Mouse (Mus musculus): ENCODE data around the gene Cmtm2b. TPM values are rescaled to one million over a fixed set of nuclear protein-coding genes. Genes with fewer than 3 reads are reported as not detected.

Gene Cmtm2b
- polyA plus RNA-seq, 1 experiment from 2014 or later = not detected

DNA sequence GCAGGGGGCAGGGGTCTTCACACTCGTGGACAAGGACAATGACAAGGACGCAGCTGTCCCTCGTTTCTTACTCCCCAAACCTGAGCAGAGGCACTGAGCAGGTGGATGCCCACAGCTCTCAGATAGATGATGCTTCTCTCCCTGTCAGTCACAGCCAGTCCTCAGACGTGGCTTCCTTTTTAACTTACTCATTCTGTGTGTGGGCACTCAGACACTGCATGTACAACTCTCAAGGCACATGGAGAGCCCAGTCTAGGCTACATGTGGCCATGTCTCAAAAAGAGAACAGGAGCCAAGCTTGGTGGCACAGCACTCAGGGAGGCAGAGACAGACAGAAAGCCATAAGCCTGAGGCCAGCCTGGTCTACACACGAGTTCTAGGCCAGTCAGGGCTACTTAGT, 53.9 kb downstream of the Cmtm2b start:
- Histone ChIP-seq H3K27ac (ENCODE audit: low read depth, low read length) (peak overlapping the region; percentile 84), H3K27me3 (replicated peaks; ENCODE audit: control insufficient read depth, insufficient read depth, low read length) (no peaks in the 10 kb centered on the region), H3K4me1 (replicated peaks; ENCODE audit: control insufficient read depth, insufficient read depth, low read length) (peaks cover 12% of the 10 kb centered on the region; the same call in 1 of the 2 replicates), H3K36me3 (ENCODE audit: control insufficient read depth, insufficient read depth) (no peaks in the 10 kb centered on the region), H3K9me3 (ENCODE audit: control insufficient read depth) (no peaks in the 10 kb centered on the region), H3K4me3 (ENCODE audit: low read depth, low read length) (no peak overlapping the region), H3K9ac (ENCODE audit: low read depth, low read length) (0 out of 2 replicates have a peak overlapping the region, but pooled peaks have one; percentile 17), H3K4me2 (replicated peaks; ENCODE audit: low read depth) (0 out of 2 replicates have a peak overlapping the region, but pooled peaks have one; percentile 54)
- no peak for TF ChIP-seq CTCF (IDR thresholded peaks at IDR 0.05; ENCODE audit: low read depth)
- no peak for ATAC-seq
- 57% methylated on average over 5 of the region's 5 CpGs for WGBS

DNA sequence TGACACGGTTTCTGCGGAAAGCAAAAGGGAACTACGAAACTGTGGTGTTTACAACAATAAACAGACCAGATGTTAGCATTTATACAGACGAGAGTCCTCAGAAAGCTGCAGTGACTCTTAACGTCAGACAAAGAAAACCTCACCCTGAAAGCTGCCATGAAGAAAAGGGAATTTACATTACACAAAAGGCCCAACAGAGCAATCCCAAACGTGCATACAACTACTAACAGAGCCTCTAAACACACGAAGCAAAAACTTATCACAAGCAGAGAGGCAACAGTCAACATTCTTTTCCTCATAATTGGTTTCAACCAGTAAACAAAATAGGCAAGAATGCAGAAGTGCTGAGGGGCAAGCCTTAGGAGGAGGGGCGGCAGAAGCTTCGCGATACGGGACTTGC, 54.6 kb downstream of the Cmtm2b start:
- no peaks in the 10 kb centered on the region for H3K27me3 ChIP-seq (replicated peaks; ENCODE audit: control insufficient read depth, insufficient read depth, low read length)
- WGBS = 45% methylated on average over 11 of the region's 11 CpGs
- H3K4me1 ChIP-seq (replicated peaks; ENCODE audit: control insufficient read depth, insufficient read depth, low read length) = peaks cover 14% of the 10 kb centered on the region; the same call in 1 of the 2 replicates
- H3K9me3 ChIP-seq (ENCODE audit: control insufficient read depth) = no peaks in the 10 kb centered on the region
- TF ChIP-seq CTCF (IDR thresholded peaks at IDR 0.05; ENCODE audit: low read depth) = no peak
- no peaks in the 10 kb centered on the region for H3K36me3 ChIP-seq (ENCODE audit: control insufficient read depth, insufficient read depth)
- H3K4me3 ChIP-seq (ENCODE audit: low read depth, low read length) = no peak overlapping the region
- no peak overlapping the region for H3K4me2 ChIP-seq (replicated peaks; ENCODE audit: low read depth)
- H3K9ac ChIP-seq (ENCODE audit: low read depth, low read length) = no peak overlapping the region
- no peak overlapping the region for H3K27ac ChIP-seq (ENCODE audit: low read depth, low read length)
- no peak for ATAC-seq

DNA sequence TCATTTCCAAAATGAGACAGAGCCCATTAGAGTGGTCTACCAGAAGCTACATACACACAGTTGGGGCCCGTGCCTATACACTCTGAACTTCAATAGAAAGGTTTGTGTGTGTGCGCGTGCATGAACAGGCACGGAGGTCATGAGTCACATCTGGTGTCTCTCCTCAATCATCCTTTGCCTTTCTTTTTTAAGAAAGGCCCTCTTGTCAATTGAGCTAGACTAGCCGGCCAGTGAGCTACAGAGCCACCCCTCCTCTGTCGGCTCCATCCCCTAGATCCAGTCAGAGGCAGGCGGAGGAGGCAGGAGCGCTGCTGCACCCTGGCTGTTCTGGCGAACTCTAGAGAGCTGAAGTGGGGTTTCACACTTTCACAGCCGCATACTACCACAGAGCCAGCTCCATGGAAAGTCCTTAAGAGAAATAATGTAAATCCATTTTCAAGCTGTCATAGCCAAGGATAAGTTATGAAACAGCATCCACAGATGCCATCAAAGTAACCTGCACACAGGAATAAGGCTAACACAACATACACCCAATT, 57.3 kb downstream of the Cmtm2b start:
- Histone ChIP-seq H3K36me3 (ENCODE audit: control insufficient read depth, insufficient read depth) (no peaks in the 10 kb centered on the region), H3K27me3 (replicated peaks; ENCODE audit: control insufficient read depth, insufficient read depth, low read length) (no peaks in the 10 kb centered on the region), H3K9ac (ENCODE audit: low read depth, low read length) (no peak overlapping the region), H3K4me3 (ENCODE audit: low read depth, low read length) (no peak overlapping the region), H3K9me3 (ENCODE audit: control insufficient read depth) (no peaks in the 10 kb centered on the region), H3K27ac (ENCODE audit: low read depth, low read length) (no peak overlapping the region), H3K4me1 (replicated peaks; ENCODE audit: control insufficient read depth, insufficient read depth, low read length) (peaks cover 21% of the 10 kb centered on the region), H3K4me2 (replicated peaks; ENCODE audit: low read depth) (no peak overlapping the region)
- TF ChIP-seq CTCF (IDR thresholded peaks at IDR 0.05; ENCODE audit: low read depth) = no peak
- 71% methylated on average over 10 of the region's 10 CpGs for WGBS
- ATAC-seq = no peak

DNA sequence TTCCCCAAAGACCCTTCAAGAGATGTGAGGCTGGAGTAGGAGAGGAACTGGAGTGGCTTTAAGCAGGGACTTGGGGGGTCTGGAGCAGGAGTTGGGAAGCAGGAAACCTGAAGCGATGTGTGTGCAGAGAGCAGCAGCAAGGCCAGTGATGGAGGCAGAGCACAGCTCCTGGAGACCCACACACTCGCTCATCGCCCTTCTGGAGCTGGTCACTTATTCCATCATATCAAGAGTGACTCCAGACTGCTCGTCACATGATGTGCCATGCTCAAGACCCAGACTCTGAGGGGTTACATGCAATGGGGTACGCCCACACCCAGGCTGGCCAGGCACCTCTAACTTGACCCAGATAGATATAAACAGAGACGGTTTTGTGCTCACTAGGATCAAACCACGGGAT, 58.2 kb downstream of the Cmtm2b start:
- Histone ChIP-seq H3K4me2 (replicated peaks; ENCODE audit: low read depth) (no peak overlapping the region), H3K36me3 (ENCODE audit: control insufficient read depth, insufficient read depth) (no peaks in the 10 kb centered on the region), H3K4me1 (replicated peaks; ENCODE audit: control insufficient read depth, insufficient read depth, low read length) (peaks cover 21% of the 10 kb centered on the region), H3K4me3 (ENCODE audit: low read depth, low read length) (no peak overlapping the region), H3K27me3 (replicated peaks; ENCODE audit: control insufficient read depth, insufficient read depth, low read length) (no peaks in the 10 kb centered on the region), H3K27ac (ENCODE audit: low read depth, low read length) (no peak overlapping the region), H3K9ac (ENCODE audit: low read depth, low read length) (no peak overlapping the region), H3K9me3 (ENCODE audit: control insufficient read depth) (no peaks in the 10 kb centered on the region)
- no peak for TF ChIP-seq CTCF (IDR thresholded peaks at IDR 0.05; ENCODE audit: low read depth)
- ATAC-seq = no peak
- WGBS = 73% methylated on average over 7 of the region's 7 CpGs

Other genes starting within 250 kb of the Cmtm2b start
- 12.1 and 12.4 TPM in 2 replicates for gene Cdh5, start 220.6 kb upstream of the Cmtm2b start, polyA plus RNA-seq (2015; fragmentation: Nextera tagmentation; extraction: Ambion mirVana)
- 0.85 TPM in 2 replicates for gene Bean1, start 151.8 kb upstream of the Cmtm2b start, polyA plus RNA-seq (2015; fragmentation: Nextera tagmentation; extraction: Ambion mirVana)
- 12.0 and 12.4 TPM in 2 replicates for gene Tk2, start 73.7 kb upstream of the Cmtm2b start, polyA plus RNA-seq (2015; fragmentation: Nextera tagmentation; extraction: Ambion mirVana)
- 16.5 and 17.8 TPM in 2 replicates for gene Cklf, start 71.4 kb upstream of the Cmtm2b start, polyA plus RNA-seq (2015; fragmentation: Nextera tagmentation; extraction: Ambion mirVana)
- not detected in 2 replicates for gene Cmtm2a, start 29.0 kb upstream of the Cmtm2b start, polyA plus RNA-seq (2015; fragmentation: Nextera tagmentation; extraction: Ambion mirVana)
- gene Gm45711, start 12.1 kb upstream of the Cmtm2b start, polyA plus RNA-seq (2015; fragmentation: Nextera tagmentation; extraction: Ambion mirVana) = not detected in 2 replicates
- not detected in 2 replicates for gene Cmtm1, start 12.1 kb upstream of the Cmtm2b start, polyA plus RNA-seq (2015; fragmentation: Nextera tagmentation; extraction: Ambion mirVana)
- not detected in 2 replicates for gene Gm11020, start 663 bp upstream of the Cmtm2b start, polyA plus RNA-seq (2015; fragmentation: Nextera tagmentation; extraction: Ambion mirVana)
- 40.3 and 40.5 TPM in 2 replicates for gene Cmtm3, start 17.2 kb downstream of the Cmtm2b start, polyA plus RNA-seq (2015; fragmentation: Nextera tagmentation; extraction: Ambion mirVana)
- 5.9 and 6.7 TPM in 2 replicates for gene Cmtm4, start 73.6 kb downstream of the Cmtm2b start, polyA plus RNA-seq (2015; fragmentation: Nextera tagmentation; extraction: Ambion mirVana)
- 19.0 and 20.4 TPM in 2 replicates for gene Dync1li2, start 120.8 kb downstream of the Cmtm2b start, polyA plus RNA-seq (2015; fragmentation: Nextera tagmentation; extraction: Ambion mirVana)
- gene Terb1, start 187.7 kb downstream of the Cmtm2b start, polyA plus RNA-seq (2015; fragmentation: Nextera tagmentation; extraction: Ambion mirVana) = 0.16 TPM in 2 replicates
- gene Nae1, start 212.4 kb downstream of the Cmtm2b start, polyA plus RNA-seq (2015; fragmentation: Nextera tagmentation; extraction: Ambion mirVana) = 43.8 and 48.6 TPM in 2 replicates
- gene Car7, start 212.5 kb downstream of the Cmtm2b start, polyA plus RNA-seq (2015; fragmentation: Nextera tagmentation; extraction: Ambion mirVana) = 0.82 and 1.1 TPM in 2 replicates

Measured in intestine, postnatal 0 days (tissue).